Mouse (Mus musculus): ENCODE data around the gene Pdhb. TPM values are rescaled to one million over a fixed set of nuclear protein-coding genes. Genes with fewer than 3 reads are reported as not detected.

Pdhb gene
- polyA plus RNA-seq, 1 experiment from 2014 or later, result 178 TPM

- H3K9me3 ChIP-seq (ENCODE audit: control insufficient read depth, low read length), result no peaks in the 10 kb centered on the region
- no peaks in the 10 kb centered on the region for H3K4me1 ChIP-seq (replicated peaks; ENCODE audit: control insufficient read depth, insufficient read depth, low read length)
- no peak overlapping the region for H3K4me2 ChIP-seq (ENCODE audit: low read depth, low read length)
- no peak for ATAC-seq (ENCODE audit: low read depth)
- H3K27me3 ChIP-seq (ENCODE audit: control insufficient read depth, insufficient read depth, low read depth, low read length), result no peaks in the 10 kb centered on the region
- WGBS, result 80% methylated on average over 11 of the region's 11 CpGs
- H3K4me3 ChIP-seq (ENCODE audit: low read length), result no peak overlapping the region
- no peak overlapping the region for H3K27ac ChIP-seq (ENCODE audit: low read length)
- H3K36me3 ChIP-seq (ENCODE audit: control insufficient read depth, insufficient read depth, low read length), result peaks cover 10% of the 10 kb centered on the region
- no peak overlapping the region for H3K9ac ChIP-seq (ENCODE audit: low read length)
Observed at GRCm38 (mm10) chr14:8146611-8147223, 26.1 kb downstream of the Pdhb start.

GRCm38 (mm10) chr14:8145594-8146558, 26.9 kb downstream of the Pdhb start:
- H3K27me3 ChIP-seq (ENCODE audit: control insufficient read depth, insufficient read depth, low read depth, low read length), result no peaks in the 10 kb centered on the region
- no peak overlapping the region for H3K4me2 ChIP-seq (ENCODE audit: low read depth, low read length)
- WGBS, result 83% methylated on average over 13 of the region's 13 CpGs
- no peak for ATAC-seq (ENCODE audit: low read depth)
- H3K27ac ChIP-seq (ENCODE audit: low read length), result no peak overlapping the region
- no peak overlapping the region for H3K9ac ChIP-seq (ENCODE audit: low read length)
- H3K4me1 ChIP-seq (replicated peaks; ENCODE audit: control insufficient read depth, insufficient read depth, low read length), result no peaks in the 10 kb centered on the region
- no peak overlapping the region for H3K4me3 ChIP-seq (ENCODE audit: low read length)
- peaks cover 15% of the 10 kb centered on the region for H3K36me3 ChIP-seq (ENCODE audit: control insufficient read depth, insufficient read depth, low read length)
- no peaks in the 10 kb centered on the region for H3K9me3 ChIP-seq (ENCODE audit: control insufficient read depth, low read length)

GRCm38 (mm10) chr14:8141131-8141530, 31.7 kb downstream of the Pdhb start:
- H3K9ac ChIP-seq (ENCODE audit: low read length), result no peak overlapping the region
- H3K27me3 ChIP-seq (ENCODE audit: control insufficient read depth, insufficient read depth, low read depth, low read length), result no peaks in the 10 kb centered on the region
- H3K4me2 ChIP-seq (ENCODE audit: low read depth, low read length), result no peak overlapping the region
- no peaks in the 10 kb centered on the region for H3K9me3 ChIP-seq (ENCODE audit: control insufficient read depth, low read length)
- no peak overlapping the region for H3K4me3 ChIP-seq (ENCODE audit: low read length)
- ATAC-seq (ENCODE audit: low read depth), result no peak
- H3K27ac ChIP-seq (ENCODE audit: low read length), result no peak overlapping the region
- 77% methylated on average over 2 of the region's 2 CpGs for WGBS
- H3K4me1 ChIP-seq (replicated peaks; ENCODE audit: control insufficient read depth, insufficient read depth, low read length), result no peaks in the 10 kb centered on the region
- H3K36me3 ChIP-seq (ENCODE audit: control insufficient read depth, insufficient read depth, low read length), result peaks cover 20% of the 10 kb centered on the region

- H3K4me3 ChIP-seq (ENCODE audit: low read length), result no peak overlapping the region
- H3K27ac ChIP-seq (ENCODE audit: low read length), result no peak overlapping the region
- H3K9ac ChIP-seq (ENCODE audit: low read length), result no peak overlapping the region
- WGBS, result 81% methylated on average over 23 of the region's 23 CpGs
- no peak overlapping the region for H3K4me2 ChIP-seq (ENCODE audit: low read depth, low read length)
- H3K9me3 ChIP-seq (ENCODE audit: control insufficient read depth, low read length), result no peaks in the 10 kb centered on the region
- H3K27me3 ChIP-seq (ENCODE audit: control insufficient read depth, insufficient read depth, low read depth, low read length), result no peaks in the 10 kb centered on the region
- no peaks in the 10 kb centered on the region for H3K4me1 ChIP-seq (replicated peaks; ENCODE audit: control insufficient read depth, insufficient read depth, low read length)
- ATAC-seq (ENCODE audit: low read depth), result no peak
- peaks cover 18% of the 10 kb centered on the region for H3K36me3 ChIP-seq (ENCODE audit: control insufficient read depth, insufficient read depth, low read length)
Observed at GRCm38 (mm10) chr14:8139724-8140710, 32.8 kb downstream of the Pdhb start.

- WGBS, result 29% methylated on average over 3 of the region's 3 CpGs
- Histone ChIP-seq H3K27ac (ENCODE audit: low read length) (0 out of 2 replicates have a peak overlapping the region, but pooled peaks have one; percentile 0), H3K27me3 (ENCODE audit: control insufficient read depth, insufficient read depth, low read depth, low read length) (no peaks in the 10 kb centered on the region), H3K4me1 (replicated peaks; ENCODE audit: control insufficient read depth, insufficient read depth, low read length) (peaks cover 6% of the 10 kb centered on the region; the same call in 1 of the 2 replicates), H3K36me3 (ENCODE audit: control insufficient read depth, insufficient read depth, low read length) (peaks cover 7% of the 10 kb centered on the region; the same call in 1 of the 2 replicates), H3K9me3 (ENCODE audit: control insufficient read depth, low read length) (no peaks in the 10 kb centered on the region), H3K4me3 (ENCODE audit: low read length) (no peak overlapping the region), H3K9ac (ENCODE audit: low read length) (no peak overlapping the region), H3K4me2 (ENCODE audit: low read depth, low read length) (no peak overlapping the region)
- ATAC-seq (ENCODE audit: low read depth), result peak; percentile 91
Observed at GRCm38 (mm10) chr14:8135130-8135529, 37.7 kb downstream of the Pdhb start.

- Histone ChIP-seq H3K27ac (ENCODE audit: low read length) (peak overlapping the region; percentile 0), H3K9ac (ENCODE audit: low read length) (no peak overlapping the region), H3K27me3 (ENCODE audit: control insufficient read depth, insufficient read depth, low read depth, low read length) (no peaks in the 10 kb centered on the region), H3K36me3 (ENCODE audit: control insufficient read depth, insufficient read depth, low read length) (peaks cover 7% of the 10 kb centered on the region; the same call in 1 of the 2 replicates), H3K4me1 (replicated peaks; ENCODE audit: control insufficient read depth, insufficient read depth, low read length) (peaks cover 6% of the 10 kb centered on the region; the same call in 1 of the 2 replicates), H3K9me3 (ENCODE audit: control insufficient read depth, low read length) (no peaks in the 10 kb centered on the region), H3K4me3 (ENCODE audit: low read length) (no peak overlapping the region), H3K4me2 (ENCODE audit: low read depth, low read length) (no peak overlapping the region)
- no peak for ATAC-seq (ENCODE audit: low read depth)
- WGBS, result 86% methylated on average over 2 of the region's 2 CpGs
Observed at GRCm38 (mm10) chr14:8134234-8134633, 38.6 kb downstream of the Pdhb start.

- H3K9ac ChIP-seq (ENCODE audit: low read length), result no peak overlapping the region
- no peak overlapping the region for H3K4me2 ChIP-seq (ENCODE audit: low read depth, low read length)
- no peak overlapping the region for H3K4me3 ChIP-seq (ENCODE audit: low read length)
- H3K27me3 ChIP-seq (ENCODE audit: control insufficient read depth, insufficient read depth, low read depth, low read length), result no peaks in the 10 kb centered on the region
- 78% methylated on average over 8 of the region's 8 CpGs for WGBS
- peaks cover 6% of the 10 kb centered on the region; the same call in 1 of the 2 replicates for H3K4me1 ChIP-seq (replicated peaks; ENCODE audit: control insufficient read depth, insufficient read depth, low read length)
- ATAC-seq (ENCODE audit: low read depth), result no peak
- no peaks in the 10 kb centered on the region for H3K9me3 ChIP-seq (ENCODE audit: control insufficient read depth, low read length)
- H3K36me3 ChIP-seq (ENCODE audit: control insufficient read depth, insufficient read depth, low read length), result peaks cover 1% of the 10 kb centered on the region; the same call in 1 of the 2 replicates
- H3K27ac ChIP-seq (ENCODE audit: low read length), result no peak overlapping the region
Observed at GRCm38 (mm10) chr14:8132789-8133188, 40.0 kb downstream of the Pdhb start.

GRCm38 (mm10) chr14:8127971-8128370, 44.9 kb downstream of the Pdhb start:
- WGBS, result 49% methylated on average over 5 of the region's 5 CpGs
- H3K4me3 ChIP-seq (ENCODE audit: low read length), result no peak overlapping the region
- no peak overlapping the region for H3K27ac ChIP-seq (ENCODE audit: low read length)
- no peak overlapping the region for H3K9ac ChIP-seq (ENCODE audit: low read length)
- H3K27me3 ChIP-seq (ENCODE audit: control insufficient read depth, insufficient read depth, low read depth, low read length), result no peaks in the 10 kb centered on the region
- H3K36me3 ChIP-seq (ENCODE audit: control insufficient read depth, insufficient read depth, low read length), result peaks cover 2% of the 10 kb centered on the region; the same call in 1 of the 2 replicates
- ATAC-seq (ENCODE audit: low read depth), result no peak
- H3K9me3 ChIP-seq (ENCODE audit: control insufficient read depth, low read length), result no peaks in the 10 kb centered on the region
- no peaks in the 10 kb centered on the region for H3K4me1 ChIP-seq (replicated peaks; ENCODE audit: control insufficient read depth, insufficient read depth, low read length)
- no peak overlapping the region for H3K4me2 ChIP-seq (ENCODE audit: low read depth, low read length)
